Mouse (Mus musculus) kidney, embryonic 16.5 days (tissue): ENCODE results near the gene Myadml2. TPM values are rescaled to one million over a fixed set of nuclear protein-coding genes. Genes with fewer than 3 reads are reported as not detected.
A peak's percentile ranks its signal among the peaks of the same experiment; 100 is the strongest.

Source experiments
- ATAC-seq: fragments of 200-750 bp; cut with Nextera tagmentation; 2 replicates; pipeline ENCODE4 v1.8.0; 2017; ENCODE audit warnings: moderate TSS enrichment; ENCODE audit not compliant: low FRiP score, low TSS enrichment
- H3K27ac ChIP-seq: fragments of 300-500 bp; sonication (generic); 2 replicates; pipeline ENCODE4 v1.5.1; 2014; ENCODE audit warnings: low read length
- H3K27me3 ChIP-seq: fragments of 300-500 bp; sonication (generic); 2 replicates; pipeline ENCODE4 v1.6.1; 2014; ENCODE audit warnings: low read length, control low read depth, mixed read lengths; ENCODE audit not compliant: insufficient read depth
- H3K36me3 ChIP-seq: fragments of 300-500 bp; sonication (generic); 2 replicates; pipeline ENCODE4 v1.6.1; 2014; ENCODE audit warnings: low read length, control low read depth, mixed read lengths; ENCODE audit not compliant: insufficient read depth
- H3K4me1 ChIP-seq: fragments of 300-500 bp; sonication (generic); 2 replicates; pipeline ENCODE4 v1.6.1; 2014; ENCODE audit warnings: low read length, control low read depth, mixed read lengths; ENCODE audit not compliant: insufficient read depth
- H3K4me2 ChIP-seq: fragments of 300-500 bp; sonication (generic); replicated peaks from 2 replicates; pipeline ENCODE4 v1.6.1; 2014; ENCODE audit warnings: low read depth, low read length
- H3K4me3 ChIP-seq: fragments of 300-500 bp; sonication (generic); 2 replicates; pipeline ENCODE4 v1.5.1; 2014; ENCODE audit warnings: mild to moderate bottlenecking, low read length
- H3K9ac ChIP-seq: fragments of 300-500 bp; sonication (generic); replicated peaks from 2 replicates; pipeline ENCODE4 v1.6.1; 2014; ENCODE audit warnings: low read length
- H3K9me3 ChIP-seq: fragments of 300-500 bp; sonication (generic); 2 replicates; pipeline ENCODE4 v1.6.1; 2016; ENCODE audit warnings: low read length, control low read depth
- WGBS: fragments of 180-500 bp; shearing (Covaris S2); extraction: QIAGEN DNeasy Blood & Tissue Kit; methylation state at CpG from one replicate; pipeline ENCODE4 v1.1.7; 2014; 5-methylcytosine and 5-hydroxymethylcytosine counted together
- microRNA-seq: library from miRNA; unstranded; fragments of <30 nt; microRNA quantifications from one replicate; pipeline ENCODE4, GENCODE M21; 2016
- polyA plus RNA-seq: library from polyadenylated mRNA; unstranded; fragments of >200 nt; fragmentation: Nextera tagmentation; extraction: Ambion mirVana; gene quantifications from 2 replicates; pipeline ENCODE4 v1.2.1, GENCODE M21; 2015

Gene Myadml2
- polyA plus RNA-seq, 1 experiment from 2014 or later: 0.51 TPM

GRCm38 (mm10) chr11:120606764-120607163, 41.2 kb downstream of the Myadml2 start:
- 72% methylated on average over 4 of the region's 4 CpGs for WGBS
- peaks cover 36% of the 10 kb centered on the region for H3K36me3 ChIP-seq
- no peak for ATAC-seq
- H3K27me3 ChIP-seq: no peaks in the 10 kb centered on the region
- no peak overlapping the region for H3K9ac ChIP-seq
- H3K27ac ChIP-seq: no peak overlapping the region; the same call in 1 of the 2 replicates
- peaks cover 25% of the 10 kb centered on the region for H3K4me1 ChIP-seq
- no peak overlapping the region for H3K4me3 ChIP-seq
- no peak overlapping the region for H3K4me2 ChIP-seq
- no peaks in the 10 kb centered on the region for H3K9me3 ChIP-seq

- Histone ChIP-seq H3K4me3 (no peak overlapping the region), H3K9me3 (no peaks in the 10 kb centered on the region), H3K4me2 (no peak overlapping the region), H3K27ac (no peak overlapping the region), H3K27me3 (no peaks in the 10 kb centered on the region), H3K4me1 (peaks cover 25% of the 10 kb centered on the region), H3K9ac (no peak overlapping the region), H3K36me3 (peaks cover 34% of the 10 kb centered on the region)
- no peak for ATAC-seq
- WGBS: 88% methylated on average over 7 of the region's 7 CpGs
Measured at GRCm38 (mm10) chr11:120605667-120606066, 42.3 kb downstream of the Myadml2 start.

- Histone ChIP-seq H3K4me2 (no peak overlapping the region), H3K4me1 (peaks cover 22% of the 10 kb centered on the region), H3K9me3 (no peaks in the 10 kb centered on the region), H3K9ac (no peak overlapping the region), H3K27ac (no peak overlapping the region), H3K4me3 (no peak overlapping the region), H3K36me3 (peaks cover 33% of the 10 kb centered on the region), H3K27me3 (no peaks in the 10 kb centered on the region)
- no peak for ATAC-seq
- WGBS: 81% methylated on average over 2 of the region's 2 CpGs
Measured at GRCm38 (mm10) chr11:120603545-120603944, 44.4 kb downstream of the Myadml2 start.

- H3K9ac ChIP-seq: no peak overlapping the region
- 95% methylated on average over 3 of the region's 3 CpGs for WGBS
- H3K4me3 ChIP-seq: no peak overlapping the region
- no peak overlapping the region for H3K27ac ChIP-seq
- H3K36me3 ChIP-seq: peaks cover 41% of the 10 kb centered on the region
- no peak overlapping the region for H3K4me2 ChIP-seq
- H3K9me3 ChIP-seq: no peaks in the 10 kb centered on the region
- no peaks in the 10 kb centered on the region for H3K27me3 ChIP-seq
- peaks cover 18% of the 10 kb centered on the region for H3K4me1 ChIP-seq
- no peak for ATAC-seq
Measured at GRCm38 (mm10) chr11:120600716-120601115, 47.2 kb downstream of the Myadml2 start.

GRCm38 (mm10) chr11:120598990-120599549, 48.9 kb downstream of the Myadml2 start:
- Histone ChIP-seq H3K27ac (peak overlapping the region; percentile 82), H3K4me2 (peak overlapping the region; percentile 84), H3K36me3 (peaks cover 46% of the 10 kb centered on the region), H3K4me1 (peaks cover 18% of the 10 kb centered on the region), H3K4me3 (peak overlapping the region; percentile 91), H3K27me3 (no peaks in the 10 kb centered on the region), H3K9me3 (no peaks in the 10 kb centered on the region), H3K9ac (peak overlapping the region; percentile 97)
- no peak for ATAC-seq
- 41% methylated on average over 17 of the region's 17 CpGs for WGBS

GRCm38 (mm10) chr11:120598283-120598989, 49.5 kb downstream of the Myadml2 start, which contains the start of the genes Alyref and Anapc11:
TSS of gene Alyref (minus strand) at chr11:120598365.
TSS of gene Anapc11 (plus strand) at chr11:120598421.
- peak within 1 kb of the TSS; percentile 97 for H3K9ac ChIP-seq
- peak within 1 kb of the TSS; percentile 91 for H3K4me3 ChIP-seq
- peak within 1 kb of the TSS; percentile 84 for H3K27ac ChIP-seq
- peaks cover 50% of the 10 kb centered on the region for H3K36me3 ChIP-seq
- H3K4me2 ChIP-seq: peak within 1 kb of the TSS; percentile 92
- no peaks in the 10 kb centered on the region for H3K27me3 ChIP-seq
- WGBS: under 1% methylated on average over 85 of the region's 88 CpGs
- peak; percentile 98 for ATAC-seq
- H3K9me3 ChIP-seq: no peaks in the 10 kb centered on the region
- H3K4me1 ChIP-seq: peaks cover 18% of the 10 kb centered on the region

- Histone ChIP-seq H3K36me3 (peaks cover 51% of the 10 kb centered on the region), H3K9me3 (no peaks in the 10 kb centered on the region), H3K4me3 (peak overlapping the region; percentile 91), H3K4me1 (peaks cover 18% of the 10 kb centered on the region), H3K9ac (peak overlapping the region; percentile 97), H3K4me2 (peak overlapping the region; percentile 92), H3K27ac (peak overlapping the region; percentile 84), H3K27me3 (no peaks in the 10 kb centered on the region)
- 3% methylated on average over 91 of the region's 99 CpGs for WGBS
- peak; percentile 75 for ATAC-seq
Measured at GRCm38 (mm10) chr11:120597240-120598235, 50.4 kb downstream of the Myadml2 start.

Small RNA genes lying within 50 kb of the gene (microRNA-seq; reads per million reads assigned to microRNA genes)
- 0.47 reads per million for gene Mir6936

Other genes starting within 250 kb of the Myadml2 start
- gene Nploc4, start 210.4 kb downstream of the Myadml2 start, polyA plus RNA-seq: 34.1 and 34.4 TPM in 2 replicates
- gene Tspan10, start 205.5 kb downstream of the Myadml2 start, polyA plus RNA-seq: not detected in 2 replicates
- gene Pde6g, start 194.7 kb downstream of the Myadml2 start, polyA plus RNA-seq: 0.39 and 0.45 TPM in 2 replicates
- 15.4 and 15.9 TPM in 2 replicates for gene Oxld1, start 190.1 kb downstream of the Myadml2 start, polyA plus RNA-seq
- gene Ccdc137, start 190.0 kb downstream of the Myadml2 start, polyA plus RNA-seq: 40.6 and 43.9 TPM in 2 replicates
- 46.5 and 50.4 TPM in 2 replicates for gene Arl16, start 180.6 kb downstream of the Myadml2 start, polyA plus RNA-seq
- gene Mrpl12, start 163.5 kb downstream of the Myadml2 start, polyA plus RNA-seq: 176 and 177 TPM in 2 replicates
- 120 and 123 TPM in 2 replicates for gene Slc25a10, start 156.3 kb downstream of the Myadml2 start, polyA plus RNA-seq
- gene Gcgr, start 117.5 kb downstream of the Myadml2 start, polyA plus RNA-seq: 4.7 and 5.5 TPM in 2 replicates
- 218 and 232 TPM in 2 replicates for gene Mcrip1, start 98.4 kb downstream of the Myadml2 start, polyA plus RNA-seq
- gene Ppp1r27, start 97.0 kb downstream of the Myadml2 start, polyA plus RNA-seq: 0.55 and 0.57 TPM in 2 replicates
- gene P4hb, start 74.9 kb downstream of the Myadml2 start, polyA plus RNA-seq: 843 and 914 TPM in 2 replicates
- gene Arhgdia, start 66.5 kb downstream of the Myadml2 start, polyA plus RNA-seq: 696 and 712 TPM in 2 replicates
- 92.2 and 372 TPM in 2 replicates for gene Alyref, start 49.8 kb downstream of the Myadml2 start, polyA plus RNA-seq
- gene Anapc11, start 49.7 kb downstream of the Myadml2 start, polyA plus RNA-seq: 195 and 197 TPM in 2 replicates
- 27.7 and 33.8 TPM in 2 replicates for gene Npb, start 39.7 kb downstream of the Myadml2 start, polyA plus RNA-seq
- gene Pcyt2, start 30.2 kb downstream of the Myadml2 start, polyA plus RNA-seq: 164 and 174 TPM in 2 replicates
- 38.9 and 39.3 TPM in 2 replicates for gene Sirt7, start 22.9 kb downstream of the Myadml2 start, polyA plus RNA-seq
- gene Mafg, start 14.6 kb downstream of the Myadml2 start, polyA plus RNA-seq: 24.3 and 25.4 TPM in 2 replicates
- 26.8 and 27.3 TPM in 2 replicates for gene Pycr1, start 4.4 kb downstream of the Myadml2 start, polyA plus RNA-seq
- 4.8 and 5.9 TPM in 2 replicates for gene Notum, start 13.0 kb upstream of the Myadml2 start, polyA plus RNA-seq
- gene Aspscr1, start 24.8 kb upstream of the Myadml2 start, polyA plus RNA-seq: 146 TPM in 2 replicates
- 151 TPM in 2 replicates for gene Cenpx, start 65.6 kb upstream of the Myadml2 start, polyA plus RNA-seq
- 69.2 and 71.3 TPM in 2 replicates for gene Lrrc45, start 65.8 kb upstream of the Myadml2 start, polyA plus RNA-seq
- 32.5 and 38.7 TPM in 2 replicates for gene Rac3, start 73.3 kb upstream of the Myadml2 start, polyA plus RNA-seq
- 49.4 and 56.5 TPM in 2 replicates for gene Dcxr, start 79.1 kb upstream of the Myadml2 start, polyA plus RNA-seq
- 2.1 and 4.3 TPM in 2 replicates for gene Cbr2, start 84.0 kb upstream of the Myadml2 start, polyA plus RNA-seq
- gene Hmga1b, start 114.6 kb upstream of the Myadml2 start, polyA plus RNA-seq: 3.4 and 9.0 TPM in 2 replicates
- gene Rfng, start 136.0 kb upstream of the Myadml2 start, polyA plus RNA-seq: 44.0 and 46.9 TPM in 2 replicates
- gene Gps1, start 136.1 kb upstream of the Myadml2 start, polyA plus RNA-seq: 230 and 239 TPM in 2 replicates
- 89.9 and 91.0 TPM in 2 replicates for gene Dus1l, start 148.2 kb upstream of the Myadml2 start, polyA plus RNA-seq
- gene Fasn, start 176.4 kb upstream of the Myadml2 start, polyA plus RNA-seq: 50.0 and 50.4 TPM in 2 replicates